Mouse (Mus musculus) spleen, adult 2 months (tissue): Measurements from ENCODE around the gene Fank1.

Experiments used
- CTCF ChIP-seq: fragments of 200-500 bp; IDR thresholded peaks from 2 replicates; pipeline ENCODE4 v1.5.1; 2011; ENCODE audit warnings: mild to moderate bottlenecking, inconsistent platforms; ENCODE audit not compliant: insufficient read depth, insufficient read length, insufficient replicate concordance; ENCODE audit errors: extremely low read depth
- POLR2A ChIP-seq: fragments of 200-500 bp; IDR thresholded peaks from 2 replicates; pipeline ENCODE4 v1.6.1; 2011; ENCODE audit warnings: low read depth, low read length, inconsistent platforms

DNA sequence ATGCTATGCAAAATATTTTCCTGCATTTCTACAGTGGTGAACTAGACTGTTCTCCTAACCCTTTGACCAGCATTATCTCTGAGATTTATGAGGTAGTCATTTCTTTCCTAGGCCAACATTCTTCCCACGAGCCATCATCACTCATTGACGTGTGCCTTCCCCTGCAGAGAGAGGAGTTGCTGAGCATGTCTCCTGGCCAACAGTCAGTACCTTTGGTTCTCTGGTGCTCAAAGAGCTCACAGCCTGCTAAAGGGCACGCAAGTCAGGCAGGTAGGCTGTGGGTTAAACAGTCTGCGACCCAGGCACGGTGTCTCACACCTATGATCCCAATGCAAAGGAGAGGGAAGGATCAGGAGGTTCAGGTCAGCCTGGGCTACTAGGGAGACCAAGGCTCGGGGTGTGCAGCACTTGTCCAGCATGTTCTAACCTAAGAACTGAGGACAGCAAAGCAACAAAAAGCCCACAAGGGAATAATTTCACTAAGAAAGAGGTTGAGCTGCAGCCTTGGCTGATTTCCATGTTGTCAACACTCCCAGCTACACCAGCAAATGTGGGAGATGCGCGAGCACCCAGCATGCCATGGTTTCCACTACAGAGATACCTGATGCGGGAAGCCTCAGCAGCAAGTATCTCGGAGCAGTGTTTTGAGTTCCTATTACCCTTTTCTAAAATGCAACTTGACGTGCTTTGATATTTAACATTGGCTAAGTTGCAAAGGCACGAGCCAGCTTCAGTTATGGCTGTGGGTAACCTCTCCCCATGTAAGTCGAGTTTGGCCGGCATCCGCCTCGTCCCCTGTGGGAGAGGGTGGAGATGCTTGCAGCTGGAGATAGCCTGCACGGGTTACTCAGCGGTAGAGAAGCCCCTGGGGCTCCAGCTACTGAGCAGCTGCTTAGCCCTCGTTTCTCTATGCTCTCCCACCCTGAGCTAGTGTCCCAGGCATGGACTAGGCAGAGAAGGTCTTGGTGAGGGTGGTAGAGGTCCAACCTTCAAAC, 112.6 kb downstream of the Fank1 start:
- TF ChIP-seq POLR2A (no peak), CTCF (no peak)
